Mouse (Mus musculus) limb, embryonic 14.5 days (tissue): ENCODE data around the gene Samd9l. TPM values are rescaled to one million over a fixed set of nuclear protein-coding genes. Genes with fewer than 3 reads are reported as not detected.
"Not testable (repeated sequence)": the region's sequence is repeated elsewhere in the genome, so short reads cannot be mapped to it uniquely, and the experiment has no call there.

Experiments
- ATAC-seq: fragments of 200-750 bp; cut with Nextera tagmentation; 2 replicates; pipeline ENCODE4 v1.8.0; 2017; ENCODE audit warnings: low read depth, moderate number of reproducible peaks, moderate TSS enrichment; ENCODE audit not compliant: low FRiP score
- DNase-seq: peaks from one replicate; pipeline ENCODE4 v3.0.0-alpha.2; 2015; ENCODE audit warnings: low spot score
- H3K27ac ChIP-seq: fragments of 300-500 bp; sonication (generic); replicated peaks from 2 replicates; pipeline ENCODE4 v1.5.1; 2014; ENCODE audit warnings: low read depth, mild to moderate bottlenecking, low read length, moderate library complexity, mixed read lengths
- H3K27me3 ChIP-seq: fragments of 300-500 bp; sonication (generic); 2 replicates; pipeline ENCODE4 v1.6.1; 2014; ENCODE audit warnings: low read length, mixed read lengths; ENCODE audit not compliant: control insufficient read depth, insufficient read depth
- H3K36me3 ChIP-seq: fragments of 300-500 bp; sonication (generic); 2 replicates; pipeline ENCODE4 v1.6.1; 2014; ENCODE audit warnings: mild to moderate bottlenecking, low read length, moderate library complexity, mixed read lengths; ENCODE audit not compliant: control insufficient read depth, insufficient read depth
- H3K4me1 ChIP-seq: fragments of 300-500 bp; sonication (generic); 2 replicates; pipeline ENCODE4 v1.6.1; 2014; ENCODE audit warnings: antibody characterized with exemption, low read length, mixed read lengths; ENCODE audit not compliant: control insufficient read depth, insufficient read depth
- H3K4me2 ChIP-seq: fragments of 300-500 bp; sonication (generic); replicated peaks from 2 replicates; pipeline ENCODE4 v1.6.1; 2014; ENCODE audit warnings: low read depth, mild to moderate bottlenecking, low read length, moderate library complexity; ENCODE audit not compliant: severe bottlenecking
- H3K4me3 ChIP-seq: fragments of 300-500 bp; sonication (generic); replicated peaks from 2 replicates; pipeline ENCODE4 v1.5.1; 2014; ENCODE audit warnings: low read length
- H3K9ac ChIP-seq: fragments of 300-500 bp; sonication (generic); 2 replicates; pipeline ENCODE4 v1.6.1; 2014; ENCODE audit warnings: mild to moderate bottlenecking, low read depth, low read length, moderate library complexity; ENCODE audit not compliant: severe bottlenecking
- H3K9me3 ChIP-seq: fragments of 300-500 bp; sonication (generic); 2 replicates; pipeline ENCODE4 v1.6.1; 2016; ENCODE audit warnings: low read length; ENCODE audit not compliant: control insufficient read depth
- POLR2A ChIP-seq: fragments of 200-500 bp; IDR thresholded peaks from 2 replicates; pipeline ENCODE4 v1.8.0; 2012; ENCODE audit warnings: inconsistent platforms, mild to moderate bottlenecking, moderate library complexity, borderline replicate concordance; ENCODE audit not compliant: insufficient read depth, insufficient read length; ENCODE audit errors: extremely low read depth
- WGBS: fragments of 180-500 bp; shearing (Covaris S2); extraction: QIAGEN DNeasy Blood & Tissue Kit; methylation state at CpG from one replicate; pipeline ENCODE4 v1.1.7; 2014; 5-methylcytosine and 5-hydroxymethylcytosine counted together
- polyA plus RNA-seq, 2 experiments: library from polyadenylated mRNA; depleted of rRNA in 1 of 2; stranded (reverse) in 1 of 2; unstranded in 1 of 2; fragments of >200 nt; fragmentation: Nextera tagmentation in 1 of 2; extraction: Ambion mirVana in 1 of 2; gene quantifications; 2 replicates each; pipeline versions ENCODE4 v1.2.1 to v1.2.3; 2012 to 2014

Gene Samd9l
- polyA plus RNA-seq, 2 experiments, result 1.2 to 2.6 TPM

DNA sequence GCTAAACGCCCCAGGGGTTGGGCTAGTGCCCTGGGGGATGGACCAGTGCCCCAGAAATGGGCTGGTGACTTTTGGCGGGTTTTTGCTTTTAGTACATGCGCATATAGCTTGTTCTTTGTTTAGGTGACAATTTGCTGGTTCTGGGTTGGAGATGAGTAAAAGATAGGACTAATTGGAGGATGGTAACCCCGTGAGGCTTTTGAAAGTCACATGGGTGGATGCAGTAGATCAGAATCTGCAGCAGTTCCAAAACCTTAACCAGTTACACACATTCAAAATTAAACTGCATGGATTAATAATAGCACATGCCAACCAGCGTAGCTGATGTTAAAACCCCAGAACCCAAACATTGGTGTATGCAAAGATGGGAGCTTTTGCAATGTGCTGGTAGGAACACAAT is 57.9 kb downstream of the Samd9l start:
- Histone ChIP-seq H3K9ac (no peak overlapping the region), H3K4me2 (peak overlapping the region; percentile 38), H3K9me3 (peaks cover 3% of the 10 kb centered on the region; the same call in 1 of the 2 replicates), H3K27me3 (no peaks in the 10 kb centered on the region), H3K36me3 (no peaks in the 10 kb centered on the region), H3K27ac (no peak overlapping the region), H3K4me3 (no peak overlapping the region), H3K4me1 (no peaks in the 10 kb centered on the region)
- ATAC-seq (no peak), DNase-seq (no peak)
- 50% methylated on average over 5 of the region's 5 CpGs for WGBS
- no peak for TF ChIP-seq POLR2A

GRCm38 (mm10) chr6:3340928-3341327 is 58.4 kb downstream of the Samd9l start:
- ATAC-seq (0 out of 2 replicates have a peak, but pooled peaks have one; percentile 47), DNase-seq (peak; percentile 18)
- peak overlapping the region; percentile 18 for H3K4me3 ChIP-seq
- H3K4me1 ChIP-seq, H3K27me3 ChIP-seq, H3K36me3 ChIP-seq, H3K9me3 ChIP-seq, H3K27ac ChIP-seq: not testable (repeated sequence)
- 19% methylated on average over 10 of the region's 10 CpGs for WGBS
- peak overlapping the region; percentile 38 for H3K4me2 ChIP-seq
- peak overlapping the region; percentile 47 for H3K9ac ChIP-seq

- H3K4me3 ChIP-seq, H3K4me2 ChIP-seq, H3K9ac ChIP-seq, H3K9me3 ChIP-seq, H3K27ac ChIP-seq, H3K36me3 ChIP-seq, H3K4me1 ChIP-seq, ATAC-seq, H3K27me3 ChIP-seq, DNase-seq: not testable (repeated sequence)
- 42% methylated on average over 6 of the region's 6 CpGs for WGBS
Observed at GRCm38 (mm10) chr6:3339131-3339530, 60.2 kb downstream of the Samd9l start.

Other genes with a start within 250 kb of the Samd9l start
- gene Hepacam2, start 98.7 kb upstream of the Samd9l start, polyA plus RNA-seq (2012; rRNA removed), result 0.04 and 0.34 TPM in 2 replicates
- 0.10 TPM in 1 of 2 replicates, not detected in the other for gene Hepacam2, start 98.7 kb upstream of the Samd9l start, polyA plus RNA-seq (2014; fragmentation: Nextera tagmentation; extraction: Ambion mirVana)
- 14.2 and 15.5 TPM in 2 replicates for gene Vps50, start 98.8 kb upstream of the Samd9l start, polyA plus RNA-seq (2012; rRNA removed)
- gene Vps50, start 98.8 kb upstream of the Samd9l start, polyA plus RNA-seq (2014; fragmentation: Nextera tagmentation; extraction: Ambion mirVana), result 27.9 and 32.6 TPM in 2 replicates